Mouse (Mus musculus) layer of hippocampus, adult 2 months (tissue): ENCODE measurements around the gene Dppa1. TPM values are rescaled to one million over a fixed set of nuclear protein-coding genes. Genes with fewer than 3 reads are reported as not detected.
"Not testable (repeated sequence)": the region's sequence is repeated elsewhere in the genome, so short reads cannot be mapped to it uniquely, and the experiment has no call there.

Source experiments
- DNase-seq, 2 experiments: peaks; one replicate each; pipeline ENCODE4 v3.0.0; 2022; ENCODE audit warnings: low spot score in 2 of 2
- H3K27ac ChIP-seq: fragments of 200-600 bp; 2 replicates; pipeline ENCODE4 v1.8.1; 2022
- H3K4me3 ChIP-seq: fragments of 200-600 bp; 2 replicates; pipeline ENCODE4 v1.8.1; 2022; ENCODE audit warnings: mild to moderate bottlenecking
- CTCF ChIP-seq: fragments of 200-600 bp; conservative IDR thresholded peaks from 2 replicates; pipeline ENCODE4 v1.8.1; 2022; ENCODE audit warnings: antibody characterized with exemption, mild to moderate bottlenecking, moderate library complexity
- long read RNA-seq, 2 experiments: library from polyadenylated mRNA; stranded (forward); transcript quantifications; one replicate each; pipeline ENCODE4 v2.0.0; 2021; ENCODE audit warnings: borderline mapping rate in 2 of 2
- total RNA-seq, 2 experiments: library from RNA; stranded (reverse); gene quantifications; 2 replicates each; pipeline ENCODE4 v1.2.3; 2021

Dppa1 gene
- total RNA-seq, result not detected
- long read RNA-seq, experiment 1, result 0 reads
- long read RNA-seq, experiment 2, result 0 reads

DNA sequence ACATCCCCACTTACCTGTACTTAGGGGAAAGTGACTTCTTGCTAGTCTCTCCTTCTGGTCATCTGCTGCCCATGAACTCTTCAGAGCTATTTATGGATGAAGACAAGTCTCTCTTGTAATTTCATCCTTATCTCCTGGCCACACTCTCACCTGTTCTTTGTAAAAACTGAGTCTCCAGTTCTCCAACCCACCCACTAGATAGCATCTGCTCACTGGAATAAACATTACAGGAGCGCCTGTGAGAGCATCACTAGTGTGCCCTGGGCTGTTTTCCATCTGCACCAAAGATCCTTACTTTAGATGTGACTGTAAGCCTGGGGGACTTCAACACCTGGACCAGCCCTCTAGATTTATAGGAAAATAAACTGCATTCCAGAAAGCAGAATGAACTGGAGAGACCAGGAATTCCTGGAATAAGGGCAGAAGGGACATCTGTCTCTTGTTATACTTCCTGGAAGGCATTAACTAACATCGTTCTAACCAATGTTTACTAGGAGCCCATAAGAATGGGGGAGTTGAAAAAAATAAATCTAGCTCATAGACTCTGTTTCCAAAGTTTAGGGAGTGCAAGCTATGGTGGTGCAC, at the start of gene Dppa1:
Gene Dppa1, minus strand, starts transcription at position 51 of the 585 bp plus-strand sequence.
- TF ChIP-seq CTCF, result no peak
- no peak within 1 kb of the TSS for H3K27ac ChIP-seq
- DNase-seq, result no peak
- H3K4me3 ChIP-seq, result no peak within 1 kb of the TSS

DNA sequence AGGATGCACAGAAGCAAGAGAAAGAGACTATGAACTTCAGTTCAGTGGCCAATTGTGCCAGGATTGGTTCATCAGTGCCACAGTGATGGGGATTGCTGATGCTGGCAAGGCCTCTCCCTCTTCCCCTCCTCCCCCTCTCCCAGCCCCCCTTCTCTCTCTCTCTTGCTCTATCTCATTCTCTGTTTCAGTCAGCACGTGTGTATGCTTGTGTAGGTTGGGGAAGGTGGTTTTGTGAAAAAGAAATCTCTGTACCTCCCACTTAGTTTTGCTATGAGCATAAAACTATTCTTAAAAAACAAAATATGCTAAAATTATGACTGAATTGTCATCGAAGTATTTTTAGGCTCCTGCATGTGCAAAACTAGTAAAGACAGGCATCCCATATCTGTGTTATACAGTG, 38.9 kb upstream of the Dppa1 start:
- TF ChIP-seq CTCF, result no peak
- no peak overlapping the region for H3K27ac ChIP-seq
- H3K4me3 ChIP-seq, result no peak overlapping the region
- DNase-seq, result no peak

DNA sequence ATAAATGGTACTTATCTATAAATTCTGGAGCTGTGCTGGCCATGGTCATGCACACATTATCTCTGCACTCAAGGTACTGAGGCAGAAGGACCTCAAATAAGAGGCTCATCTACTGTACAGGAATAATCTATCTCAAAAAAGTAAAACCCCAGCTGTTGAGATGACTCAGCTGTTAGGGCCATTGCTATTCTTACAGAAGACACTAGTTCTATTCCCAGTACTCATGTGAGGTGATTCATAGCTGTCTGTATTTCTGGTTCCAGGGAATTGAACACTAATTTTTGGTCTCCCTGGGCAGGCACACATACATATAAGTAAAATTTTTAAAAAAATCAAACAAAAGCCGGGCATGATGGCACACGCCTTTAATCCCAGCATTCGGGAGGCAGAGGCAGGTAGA, 38.0 kb upstream of the Dppa1 start:
- TF ChIP-seq CTCF, result no peak
- DNase-seq, result no peak
- Histone ChIP-seq H3K4me3 (no peak overlapping the region), H3K27ac (no peak overlapping the region)

DNA sequence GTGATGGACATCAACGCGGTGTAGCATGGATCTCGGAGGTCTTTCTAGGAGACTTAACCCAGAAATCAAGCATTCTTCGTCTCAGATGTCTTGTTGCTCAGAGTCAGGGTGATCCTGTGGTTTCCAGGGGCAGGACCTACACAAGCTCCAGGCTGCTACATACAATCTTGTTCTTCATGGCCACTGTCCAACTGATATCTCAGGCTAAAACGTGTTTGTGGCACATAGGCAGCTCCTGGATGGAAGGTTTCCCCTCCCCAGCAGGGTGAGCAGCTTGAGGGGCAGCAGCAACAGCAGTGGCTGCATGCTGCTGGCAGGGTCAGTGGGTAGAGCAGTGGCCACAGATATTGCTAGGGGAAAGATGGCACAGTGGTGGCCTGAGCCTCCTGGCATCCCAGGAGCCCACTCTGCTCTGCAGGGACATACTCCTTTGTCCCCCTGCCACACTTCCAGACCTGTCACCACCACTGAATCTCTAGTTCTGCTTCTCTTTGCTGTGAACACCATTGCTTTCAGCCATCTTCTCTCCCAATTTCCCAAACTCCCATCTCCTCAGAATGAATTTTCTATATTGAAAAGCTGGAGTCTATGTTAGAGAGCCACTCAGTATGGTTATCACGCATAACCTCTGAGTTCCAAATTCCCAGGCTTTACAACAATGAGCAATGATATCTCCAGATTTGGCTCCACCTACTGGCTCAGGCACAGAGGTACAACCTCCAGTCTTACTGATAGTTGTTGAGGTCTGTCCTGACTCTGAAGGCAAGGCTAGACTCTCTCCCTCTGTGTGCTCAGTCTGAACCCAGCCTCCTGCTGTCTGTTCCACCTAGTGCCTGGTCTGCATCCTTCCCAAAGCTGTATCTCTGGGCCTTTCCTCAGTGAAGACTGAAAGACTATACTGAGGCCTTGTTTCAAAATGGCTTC, 36.8 kb upstream of the Dppa1 start:
- peak; percentile 76 for TF ChIP-seq CTCF
- H3K4me3 ChIP-seq, result no peak overlapping the region
- no peak overlapping the region for H3K27ac ChIP-seq
- DNase-seq, result peak; percentile 8 to 16

DNA sequence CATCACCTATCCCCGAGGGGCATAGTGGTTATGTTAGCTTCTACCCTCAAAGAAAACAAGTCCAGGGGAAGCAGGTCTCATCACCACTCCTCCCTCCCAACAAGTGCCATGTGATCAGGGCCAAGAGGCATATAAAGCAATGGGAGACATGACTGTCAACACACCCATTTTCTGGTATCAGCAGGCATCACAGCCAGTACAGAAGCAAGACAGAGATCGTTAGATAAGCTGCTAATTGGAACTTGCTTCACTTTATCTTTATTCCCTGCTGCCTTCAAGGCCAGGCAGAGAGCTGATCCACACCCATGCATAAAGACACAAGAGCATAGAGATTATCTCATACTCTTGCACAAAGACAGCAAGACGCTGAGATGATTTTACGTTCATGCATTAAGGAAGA, 34.2 kb upstream of the Dppa1 start:
- no peak overlapping the region for H3K27ac ChIP-seq
- no peak overlapping the region for H3K4me3 ChIP-seq
- TF ChIP-seq CTCF, result no peak
- DNase-seq, result no peak

DNA sequence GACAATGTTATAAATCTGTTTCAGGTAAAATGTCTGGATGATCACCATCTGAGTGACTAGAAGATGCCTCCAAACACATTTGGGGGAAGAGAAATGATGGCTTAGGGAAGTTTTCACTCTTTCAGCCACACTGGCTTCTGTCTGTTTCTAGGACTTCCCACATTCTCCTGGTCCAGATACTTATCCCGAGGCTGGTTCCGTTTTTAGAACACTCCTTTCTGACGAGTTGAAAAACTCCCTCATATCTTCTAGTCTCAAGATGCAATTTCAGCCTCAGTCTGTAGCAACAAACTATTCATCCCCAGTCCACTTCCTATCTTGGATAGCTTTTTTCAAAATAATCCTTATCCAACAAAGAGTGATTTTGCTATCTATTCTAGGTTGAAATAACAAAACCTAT, 23.4 kb upstream of the Dppa1 start:
- H3K4me3 ChIP-seq, result no peak overlapping the region
- DNase-seq, result no peak
- no peak overlapping the region for H3K27ac ChIP-seq
- TF ChIP-seq CTCF, result no peak

DNA sequence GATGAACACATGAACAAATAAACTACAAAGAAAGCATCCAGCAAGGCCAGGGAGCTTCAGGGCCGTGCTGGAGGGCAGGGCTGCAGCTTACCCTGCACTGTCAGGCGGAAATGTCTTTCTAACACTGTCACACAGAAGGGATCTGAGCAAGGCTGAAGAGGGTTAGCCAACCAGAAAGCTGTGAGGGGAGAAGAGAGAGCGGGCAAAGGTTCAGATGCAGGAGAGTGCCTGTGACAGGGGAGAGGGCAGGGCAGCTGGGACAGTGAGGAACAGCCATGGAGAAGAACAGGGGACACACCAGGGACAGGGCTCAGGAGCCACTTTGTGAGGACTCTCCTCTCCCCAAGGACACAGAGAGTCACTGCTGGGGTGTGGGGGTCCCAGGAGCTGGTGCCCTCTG, 20.6 kb upstream of the Dppa1 start:
- DNase-seq, H3K4me3 ChIP-seq, H3K27ac ChIP-seq: not testable (repeated sequence)

- Histone ChIP-seq H3K27ac (no peak overlapping the region), H3K4me3 (no peak overlapping the region)
- peak in 1 of 2 experiments; percentile 12 for DNase-seq
- TF ChIP-seq CTCF, result no peak
These were observed 15.8 kb upstream of the Dppa1 start for GRCm38 (mm10) chr11:46644824-46645223.

- no peak for DNase-seq
- Histone ChIP-seq H3K4me3 (no peak overlapping the region), H3K27ac (no peak overlapping the region)
- TF ChIP-seq CTCF, result peak; percentile 38; the same call in 1 of the 2 replicates
These were observed 7.5 kb upstream of the Dppa1 start for GRCm38 (mm10) chr11:46636568-46636967.

DNA sequence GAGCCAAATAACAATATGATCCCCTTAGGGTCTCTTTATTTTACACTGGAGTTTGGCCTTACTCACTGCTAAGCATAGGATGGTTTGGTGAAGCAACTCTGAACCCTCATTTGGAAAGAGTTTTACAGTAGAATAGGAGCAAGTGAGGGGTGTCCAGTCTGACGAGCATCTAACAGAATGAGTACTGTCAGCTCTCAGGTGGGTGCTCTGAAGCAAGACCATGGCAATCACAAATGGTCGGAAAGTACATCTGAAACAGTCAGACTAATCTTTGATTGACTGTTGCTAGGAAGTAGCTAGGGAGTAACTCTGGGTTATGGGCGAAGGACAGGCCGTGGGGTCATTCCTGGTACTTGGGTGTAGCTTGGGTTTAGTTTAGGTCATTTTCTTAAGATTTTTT, 6.5 kb upstream of the Dppa1 start:
- H3K4me3 ChIP-seq, DNase-seq, H3K27ac ChIP-seq: not testable (repeated sequence)

DNA sequence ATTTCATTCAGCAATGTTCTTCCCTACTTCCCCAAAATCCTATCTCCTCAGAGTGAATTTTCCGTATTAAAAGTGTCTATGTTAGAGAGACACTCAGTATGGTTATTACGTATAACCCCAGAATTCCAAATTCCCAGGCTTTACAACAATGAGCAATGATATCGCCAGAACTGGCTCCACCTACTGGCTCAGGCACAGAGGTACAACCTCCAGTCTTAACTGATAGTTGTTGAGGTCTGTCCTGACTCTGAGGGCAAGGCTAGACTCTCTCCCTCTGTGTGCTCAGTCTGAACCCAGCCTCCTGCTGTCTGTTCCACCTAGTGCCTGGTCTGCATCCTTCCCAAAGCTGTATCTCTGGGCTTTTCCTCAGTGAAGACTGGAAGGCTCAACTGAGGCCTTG, 2.6 kb upstream of the Dppa1 start:
- no peak overlapping the region for H3K27ac ChIP-seq
- DNase-seq, result peak; percentile 40 to 62
- TF ChIP-seq CTCF, result peak; percentile 87

GRCm38 (mm10) chr11:46620414-46621168, 8.5 kb downstream of the Dppa1 start:
- DNase-seq, result no peak
- no peak overlapping the region for H3K4me3 ChIP-seq
- no peak for TF ChIP-seq CTCF
- peak overlapping the region; percentile 70; the same call in 1 of the 2 replicates for H3K27ac ChIP-seq

More for the DNA sequence above, 2.6 kb upstream of the Dppa1 start:
- H3K4me3 ChIP-seq, result no peak overlapping the region

GRCm38 (mm10) chr11:46619929-46620328, 9.1 kb downstream of the Dppa1 start:
- Histone ChIP-seq H3K4me3 (no peak overlapping the region), H3K27ac (peak overlapping the region; percentile 70; the same call in 1 of the 2 replicates)
- no peak for DNase-seq
- 0 out of 2 replicates have a peak, but pooled peaks have one; percentile 11 for TF ChIP-seq CTCF
